Mouse (Mus musculus): ENCODE measurements around the gene Fam228b.
"Not testable (repeated sequence)": the region's sequence is repeated elsewhere in the genome, so short reads cannot be mapped to it uniquely, and the experiment has no call there.

Fam228b gene

GRCm38 (mm10) chr12:4768492-4769332, at the start of gene Fam228b, which contains the start of gene Pfn4:
TSS of gene Fam228b (minus strand) at chr12:4769267.
TSS of gene Pfn4 (plus strand) at chr12:4769022.
- in situ Hi-C loops (cut with MboI; ENCODE audit: low sequenced_read_pairs), result no loop called here

GRCm38 (mm10) chr12:4817361-4818101, 48.5 kb upstream of the Fam228b start, which contains the start of gene Sf3b6:
TSS of gene Sf3b6 (plus strand) at chr12:4817544.
- in situ Hi-C loops (cut with MboI; ENCODE audit: low sequenced_read_pairs), result no loop called here

- in situ Hi-C loops (cut with MboI; ENCODE audit: low sequenced_read_pairs), result no loop called here
These were observed 47.8 kb upstream of the Fam228b start for GRCm38 (mm10) chr12:4816680-4817360.

- in situ Hi-C loops (cut with MboI; ENCODE audit: low sequenced_read_pairs), result no loop called here
These were observed 44.6 kb upstream of the Fam228b start for GRCm38 (mm10) chr12:4813636-4814035.

GRCm38 (mm10) chr12:4811705-4812104, 42.6 kb upstream of the Fam228b start:
- in situ Hi-C loops (cut with MboI; ENCODE audit: low sequenced_read_pairs), result no loop called here

GRCm38 (mm10) chr12:4811036-4811435, 42.0 kb upstream of the Fam228b start:
- in situ Hi-C loops (cut with MboI; ENCODE audit: low sequenced_read_pairs), result no loop called here

- in situ Hi-C loops (cut with MboI; ENCODE audit: low sequenced_read_pairs), result not testable (repeated sequence)
These were observed 28.4 kb upstream of the Fam228b start for GRCm38 (mm10) chr12:4797471-4797870.

GRCm38 (mm10) chr12:4793718-4794117, 24.7 kb upstream of the Fam228b start:
- in situ Hi-C loops (cut with MboI; ENCODE audit: low sequenced_read_pairs), result no loop called here

- in situ Hi-C loops (cut with MboI; ENCODE audit: low sequenced_read_pairs), result not testable (repeated sequence)
These were observed 19.1 kb upstream of the Fam228b start for GRCm38 (mm10) chr12:4788128-4788527.

GRCm38 (mm10) chr12:4784466-4784865, 15.4 kb upstream of the Fam228b start:
- in situ Hi-C loops (cut with MboI; ENCODE audit: low sequenced_read_pairs), result no loop called here

GRCm38 (mm10) chr12:4783598-4783997, 14.5 kb upstream of the Fam228b start:
- in situ Hi-C loops (cut with MboI; ENCODE audit: low sequenced_read_pairs), result no loop called here

GRCm38 (mm10) chr12:4781725-4782404, 12.8 kb upstream of the Fam228b start:
- in situ Hi-C loops (cut with MboI; ENCODE audit: low sequenced_read_pairs), result not testable (repeated sequence)

- in situ Hi-C loops (cut with MboI; ENCODE audit: low sequenced_read_pairs), result no loop called here
These were observed 12.2 kb upstream of the Fam228b start for GRCm38 (mm10) chr12:4781270-4781669.

- in situ Hi-C loops (cut with MboI; ENCODE audit: low sequenced_read_pairs), result no loop called here
These were observed 11.2 kb upstream of the Fam228b start for GRCm38 (mm10) chr12:4780245-4780644.

- in situ Hi-C loops (cut with MboI; ENCODE audit: low sequenced_read_pairs), result no loop called here
These were observed 8.7 kb upstream of the Fam228b start for GRCm38 (mm10) chr12:4777734-4778133.

- in situ Hi-C loops (cut with MboI; ENCODE audit: low sequenced_read_pairs), result no loop called here
These were observed 6.5 kb upstream of the Fam228b start for GRCm38 (mm10) chr12:4775588-4775949.

GRCm38 (mm10) chr12:4774895-4775587, 6.0 kb upstream of the Fam228b start:
- in situ Hi-C loops (cut with MboI; ENCODE audit: low sequenced_read_pairs), result no loop called here

GRCm38 (mm10) chr12:4769333-4769723, 261 bp upstream of the Fam228b start:
- in situ Hi-C loops (cut with MboI; ENCODE audit: low sequenced_read_pairs), result no loop called here

- in situ Hi-C loops (cut with MboI; ENCODE audit: low sequenced_read_pairs), result no loop called here
These were observed 12.0 kb downstream of the Fam228b start for GRCm38 (mm10) chr12:4757060-4757459.

GRCm38 (mm10) chr12:4754451-4754850, 14.6 kb downstream of the Fam228b start:
- in situ Hi-C loops (cut with MboI; ENCODE audit: low sequenced_read_pairs), result not testable (repeated sequence)
